ENCODE assay signal across 8 mouse cellular contexts in genomic region chr10:83184480-83185069, GRCm38 (mm10).
DNase-seq lines count a peak whose midpoint lies in the region; ATAC-seq and TF ChIP-seq lines count a peak whose summit lies in the region.

No protein-coding gene starts in this region.

- WGBS in midbrain, embryonic 11.5 days = 84% methylated on average over 7 of the region's 7 CpGs
- 83% methylated on average over 7 of the region's 7 CpGs for WGBS in midbrain, embryonic 10.5 days
- WGBS in forebrain, postnatal 0 days = 34% methylated on average over 7 of the region's 7 CpGs

- no peak overlapping the region for H3K27ac ChIP-seq in midbrain, embryonic 11.5 days (ENCODE audit: low read depth, low read length)
- no peak overlapping the region for H3K27ac ChIP-seq in midbrain, embryonic 10.5 days (replicated peaks)
- H3K27ac ChIP-seq in forebrain, postnatal 0 days (ENCODE audit: low read depth, low read length) = peak overlapping the region; percentile 35; the same call in 1 of the 2 replicates
- H3K27ac ChIP-seq in layer of hippocampus, adult 2 months = peak overlapping the region; percentile 57

- H3K4me1 ChIP-seq in midbrain, embryonic 11.5 days (ENCODE audit: control insufficient read depth, insufficient read depth, low read length) = no peaks in the 10 kb centered on the region
- peaks cover 15% of the 10 kb centered on the region for H3K4me1 ChIP-seq in midbrain, embryonic 10.5 days
- H3K4me1 ChIP-seq in forebrain, postnatal 0 days (ENCODE audit: insufficient read depth) = peaks cover 10% of the 10 kb centered on the region; the same call in 1 of the 2 replicates

- no peak overlapping the region for H3K9ac ChIP-seq in midbrain, embryonic 11.5 days (ENCODE audit: low read length)
- H3K9ac ChIP-seq in forebrain, postnatal 0 days = no peak overlapping the region

- no peak overlapping the region for H3K4me2 ChIP-seq in midbrain, embryonic 11.5 days
- no peak overlapping the region for H3K4me2 ChIP-seq in forebrain, postnatal 0 days (ENCODE audit: low read depth)

- no peak for TF ChIP-seq CTCF in forebrain, postnatal 0 days (IDR thresholded peaks at IDR 0.05; ENCODE audit: low read depth)
- TF ChIP-seq CTCF in layer of hippocampus, adult 2 months (conservative IDR thresholded peaks at IDR 0.05) = no peak

- H3K36me3 ChIP-seq in midbrain, embryonic 11.5 days (ENCODE audit: control insufficient read depth, insufficient read depth, low read length) = no peaks in the 10 kb centered on the region
- H3K36me3 ChIP-seq in midbrain, embryonic 10.5 days = no peaks in the 10 kb centered on the region
- no peaks in the 10 kb centered on the region for H3K36me3 ChIP-seq in forebrain, postnatal 0 days (ENCODE audit: insufficient read depth)

- no peaks in the 10 kb centered on the region for H3K27me3 ChIP-seq in midbrain, embryonic 11.5 days (ENCODE audit: control insufficient read depth, insufficient read depth, low read length)
- no peaks in the 10 kb centered on the region for H3K27me3 ChIP-seq in midbrain, embryonic 10.5 days (ENCODE audit: low read depth, poor library complexity, severe bottlenecking)
- no peaks in the 10 kb centered on the region for H3K27me3 ChIP-seq in forebrain, postnatal 0 days (ENCODE audit: insufficient read depth, low read length)

- ATAC-seq in midbrain, embryonic 11.5 days (ENCODE audit: low FRiP score) = no peak
- ATAC-seq in forebrain, postnatal 0 days = peak; percentile 25; the same call in 1 of the 2 replicates

- H3K9me3 ChIP-seq in midbrain, embryonic 11.5 days (ENCODE audit: control insufficient read depth, low read length) = no peaks in the 10 kb centered on the region
- no peaks in the 10 kb centered on the region for H3K9me3 ChIP-seq in midbrain, embryonic 10.5 days (replicated peaks)
- no peaks in the 10 kb centered on the region for H3K9me3 ChIP-seq in forebrain, postnatal 0 days (ENCODE audit: low read length)

- H3K4me3 ChIP-seq in midbrain, embryonic 11.5 days (ENCODE audit: low read depth, low read length) = no peak overlapping the region
- no peak overlapping the region for H3K4me3 ChIP-seq in midbrain, embryonic 10.5 days
- no peak overlapping the region for H3K4me3 ChIP-seq in forebrain, postnatal 0 days (ENCODE audit: low read depth, low read length)
- no peak overlapping the region for H3K4me3 ChIP-seq in layer of hippocampus, adult 2 months

- DNase-seq in adrenal gland, postnatal 14 days = peak; percentile 69
- no peak for DNase-seq in adrenal gland, postnatal 4 days (ENCODE audit: low spot score in 2 of 2)
- peak; percentile 65 for DNase-seq in midbrain, embryonic 11.5 days (ENCODE audit: low spot score, missing footprints)
- DNase-seq in midbrain, embryonic 10.5 days (ENCODE audit: low spot score) = no peak
- peak; percentile 22 for DNase-seq in forebrain, postnatal 0 days
- DNase-seq in layer of hippocampus, adult 2 months (ENCODE audit: low spot score in 2 of 2) = peak in 1 of 2 experiments; percentile 36
- DNase-seq in naive thymus-derived CD4-positive, alpha-beta T cell, adult 2 months (ENCODE audit: low read depth) = peak; percentile 53
- DNase-seq in T-cell, adult 2 months (ENCODE audit: low spot score) = no peak

Comparison
In these comparisons a context has a peak if more than half of its experiments do, and no peak if none do; other contexts are left out.
1. DNase-seq: peak in adrenal gland, postnatal 14 days (single experiment), midbrain, embryonic 11.5 days (single experiment), forebrain, postnatal 0 days (single experiment) and naive thymus-derived CD4-positive, alpha-beta T cell, adult 2 months (single experiment); none in adrenal gland, postnatal 4 days (0 of 2), midbrain, embryonic 10.5 days (single experiment) and T-cell, adult 2 months (single experiment).
2. H3K27ac ChIP-seq: peak in forebrain, postnatal 0 days (single experiment) and layer of hippocampus, adult 2 months (single experiment); none in midbrain, embryonic 11.5 days (single experiment) and midbrain, embryonic 10.5 days (single experiment).